Mouse (Mus musculus): ENCODE results near the gene Lrrc28. TPM values are rescaled to one million over a fixed set of nuclear protein-coding genes. Genes with fewer than 3 reads are reported as not detected.

Gene Lrrc28
- polyA plus RNA-seq, 1 experiment = 41.8 TPM

GRCm38 (mm10) chr7:67618316-67618715 lies 26.8 kb downstream of the Lrrc28 start:
- DNase-seq = no peak

GRCm38 (mm10) chr7:67617646-67618045 lies 27.4 kb downstream of the Lrrc28 start:
- no peak overlapping the region for H3K4me3 ChIP-seq (ENCODE audit: insufficient read depth, low read depth, low read length)
- H3K4me1 ChIP-seq (ENCODE audit: control insufficient read depth, insufficient read depth, low read length) = peaks cover 3% of the 10 kb centered on the region; the same call in 1 of the 2 replicates
- H3K36me3 ChIP-seq (ENCODE audit: control insufficient read depth, insufficient read depth, low read length) = no peaks in the 10 kb centered on the region; the same call in 1 of the 2 replicates
- 82% methylated on average over 10 of the region's 10 CpGs for WGBS
- DNase-seq = no peak
- H3K27me3 ChIP-seq (replicated peaks; ENCODE audit: control insufficient read depth, insufficient read depth, low read length) = no peaks in the 10 kb centered on the region
- no peak overlapping the region for H3K27ac ChIP-seq (ENCODE audit: insufficient read depth, low read depth, low read length)
- TF ChIP-seq POLR2A (IDR thresholded peaks at IDR 0.05; ENCODE audit: low read depth, low read length) (no peak), CTCF (conservative IDR thresholded peaks at IDR 0.05; ENCODE audit: insufficient read depth, insufficient read length, low read depth, low read length) (no peak)

More at GRCm38 (mm10) chr7:67618316-67618715, 26.8 kb downstream of the Lrrc28 start:
- H3K4me1 ChIP-seq (ENCODE audit: control insufficient read depth, insufficient read depth, low read length) = peaks cover under 1% of the 10 kb centered on the region; the same call in 1 of the 2 replicates
- no peaks in the 10 kb centered on the region for H3K27me3 ChIP-seq (replicated peaks; ENCODE audit: control insufficient read depth, insufficient read depth, low read length)
- H3K4me3 ChIP-seq (ENCODE audit: insufficient read depth, low read depth, low read length) = no peak overlapping the region
- H3K36me3 ChIP-seq (ENCODE audit: control insufficient read depth, insufficient read depth, low read length) = no peaks in the 10 kb centered on the region; the same call in 1 of the 2 replicates
- no peak overlapping the region for H3K27ac ChIP-seq (ENCODE audit: insufficient read depth, low read depth, low read length)
- TF ChIP-seq CTCF (conservative IDR thresholded peaks at IDR 0.05; ENCODE audit: insufficient read depth, insufficient read length, low read depth, low read length) (no peak), POLR2A (IDR thresholded peaks at IDR 0.05; ENCODE audit: low read depth, low read length) (no peak)
- WGBS = 89% methylated on average over 3 of the region's 3 CpGs

GRCm38 (mm10) chr7:67616890-67617289 lies 28.2 kb downstream of the Lrrc28 start:
- Histone ChIP-seq H3K27ac (ENCODE audit: insufficient read depth, low read depth, low read length) (no peak overlapping the region), H3K36me3 (ENCODE audit: control insufficient read depth, insufficient read depth, low read length) (no peaks in the 10 kb centered on the region; the same call in 1 of the 2 replicates), H3K4me3 (ENCODE audit: insufficient read depth, low read depth, low read length) (no peak overlapping the region), H3K27me3 (replicated peaks; ENCODE audit: control insufficient read depth, insufficient read depth, low read length) (no peaks in the 10 kb centered on the region), H3K4me1 (ENCODE audit: control insufficient read depth, insufficient read depth, low read length) (peaks cover 3% of the 10 kb centered on the region; the same call in 1 of the 2 replicates)
- DNase-seq = peak; percentile 11
- 42% methylated on average over 4 of the region's 4 CpGs for WGBS
- TF ChIP-seq CTCF (conservative IDR thresholded peaks at IDR 0.05; ENCODE audit: insufficient read depth, insufficient read length, low read depth, low read length) = no peak
- no peak for TF ChIP-seq POLR2A (IDR thresholded peaks at IDR 0.05; ENCODE audit: low read depth, low read length)

GRCm38 (mm10) chr7:67614464-67614861 lies 30.6 kb downstream of the Lrrc28 start:
- WGBS = 84% methylated on average over 7 of the region's 7 CpGs
- Histone ChIP-seq H3K27me3 (replicated peaks; ENCODE audit: control insufficient read depth, insufficient read depth, low read length) (no peaks in the 10 kb centered on the region), H3K36me3 (ENCODE audit: control insufficient read depth, insufficient read depth, low read length) (no peaks in the 10 kb centered on the region; the same call in 1 of the 2 replicates), H3K4me3 (ENCODE audit: insufficient read depth, low read depth, low read length) (no peak overlapping the region), H3K4me1 (ENCODE audit: control insufficient read depth, insufficient read depth, low read length) (0 out of 2 replicates have a peak, but pooled peaks cover 3% of the 10 kb centered on the region), H3K27ac (ENCODE audit: insufficient read depth, low read depth, low read length) (0 out of 2 replicates have a peak overlapping the region, but pooled peaks have one; percentile 46)
- TF ChIP-seq POLR2A (IDR thresholded peaks at IDR 0.05; ENCODE audit: low read depth, low read length) (no peak), CTCF (conservative IDR thresholded peaks at IDR 0.05; ENCODE audit: insufficient read depth, insufficient read length, low read depth, low read length) (no peak)
- DNase-seq = no peak

- Histone ChIP-seq H3K27ac (ENCODE audit: insufficient read depth, low read depth, low read length) (0 out of 2 replicates have a peak overlapping the region, but pooled peaks have one; percentile 46), H3K4me1 (ENCODE audit: control insufficient read depth, insufficient read depth, low read length) (0 out of 2 replicates have a peak, but pooled peaks cover 3% of the 10 kb centered on the region), H3K27me3 (replicated peaks; ENCODE audit: control insufficient read depth, insufficient read depth, low read length) (no peaks in the 10 kb centered on the region), H3K4me3 (ENCODE audit: insufficient read depth, low read depth, low read length) (no peak overlapping the region), H3K36me3 (ENCODE audit: control insufficient read depth, insufficient read depth, low read length) (no peaks in the 10 kb centered on the region; the same call in 1 of the 2 replicates)
- DNase-seq = peak; percentile 61
- no peak for TF ChIP-seq POLR2A (IDR thresholded peaks at IDR 0.05; ENCODE audit: low read depth, low read length)
- TF ChIP-seq CTCF (conservative IDR thresholded peaks at IDR 0.05; ENCODE audit: insufficient read depth, insufficient read length, low read depth, low read length) = no peak
- WGBS = 67% methylated on average over 10 of the region's 10 CpGs
These were observed 31.1 kb downstream of the Lrrc28 start for GRCm38 (mm10) chr7:67613795-67614463.

GRCm38 (mm10) chr7:67608348-67609024 lies 36.6 kb downstream of the Lrrc28 start:
- no peak for DNase-seq
- WGBS = 74% methylated on average over 4 of the region's 4 CpGs
- H3K4me3 ChIP-seq (ENCODE audit: insufficient read depth, low read depth, low read length) = no peak overlapping the region

More at GRCm38 (mm10) chr7:67608348-67609024, 36.6 kb downstream of the Lrrc28 start:
- Histone ChIP-seq H3K36me3 (ENCODE audit: control insufficient read depth, insufficient read depth, low read length) (no peaks in the 10 kb centered on the region), H3K27me3 (replicated peaks; ENCODE audit: control insufficient read depth, insufficient read depth, low read length) (no peaks in the 10 kb centered on the region), H3K27ac (ENCODE audit: insufficient read depth, low read depth, low read length) (no peak overlapping the region), H3K4me1 (ENCODE audit: control insufficient read depth, insufficient read depth, low read length) (0 out of 2 replicates have a peak, but pooled peaks cover 3% of the 10 kb centered on the region)
- no peak for TF ChIP-seq CTCF (conservative IDR thresholded peaks at IDR 0.05; ENCODE audit: insufficient read depth, insufficient read length, low read depth, low read length)
